Mouse (Mus musculus) adrenal gland (tissue): Measurements from ENCODE around the gene Stxbp6.

Source experiments
- intact Hi-C: fragments of 180-260 bp; cut with DNase I; formaldehyde crosslinking; loops from one replicate; pipeline ENCODE4 v1.15.1; 2025

Gene Stxbp6

DNA sequence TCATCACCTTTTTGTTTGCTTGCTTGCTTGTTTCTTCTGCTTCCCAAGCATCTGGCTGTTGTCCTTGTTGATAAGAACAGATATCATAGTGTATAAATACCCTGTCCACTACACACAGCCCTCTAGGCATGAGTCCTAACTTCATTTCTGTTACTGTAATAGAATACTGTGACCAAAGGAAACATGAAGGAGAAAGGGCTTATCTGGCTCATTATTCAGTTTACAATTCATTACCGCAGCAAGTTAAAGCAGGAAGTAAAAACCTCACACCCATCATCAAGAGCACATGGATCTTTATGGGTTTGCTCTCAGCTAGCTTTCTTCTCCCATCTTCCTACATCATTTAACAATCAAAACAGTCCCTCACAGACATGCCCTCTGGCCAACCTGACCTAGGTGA lies 72.5 kb downstream of the Stxbp6 start:
- intact Hi-C loops, result no loop called here

DNA sequence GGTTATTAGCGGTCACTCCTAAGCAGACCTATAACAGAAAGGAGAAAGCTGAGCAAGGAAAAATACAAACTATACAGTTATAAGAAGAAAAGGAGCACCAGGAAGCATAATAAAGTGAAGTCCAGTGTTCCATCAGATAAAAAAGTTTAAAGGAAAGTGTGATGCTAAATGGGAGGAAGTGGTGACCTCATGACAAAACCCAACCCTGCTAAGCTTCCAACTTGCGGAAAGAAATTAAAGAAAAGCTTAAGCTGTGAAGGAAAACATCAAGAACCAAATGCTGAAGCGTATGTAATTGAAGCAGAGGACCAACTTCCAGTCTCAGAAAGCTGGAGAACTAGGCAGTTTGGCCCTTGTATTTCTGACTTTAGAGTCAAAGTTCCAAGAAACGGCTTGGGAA lies 77.1 kb downstream of the Stxbp6 start:
- intact Hi-C loops, result no loop called here

DNA sequence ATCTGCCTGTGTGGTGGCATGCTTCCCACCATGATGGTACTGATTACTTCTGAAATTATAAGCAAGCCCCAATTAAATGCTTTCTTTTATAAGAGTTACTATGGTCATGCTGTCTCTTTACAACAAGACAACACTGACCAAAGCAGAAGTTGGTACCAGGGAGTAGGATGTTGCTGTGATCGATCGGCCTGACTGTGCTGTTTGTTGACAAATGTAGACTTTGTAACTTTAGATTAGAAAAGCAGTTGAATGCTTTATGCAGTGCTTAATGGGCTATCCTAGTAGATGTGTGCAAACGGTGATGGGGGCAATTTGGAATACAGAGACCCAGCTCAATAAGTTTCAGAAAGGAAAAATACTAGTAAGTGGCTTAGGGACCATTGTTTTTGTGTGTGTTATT lies 77.6 kb downstream of the Stxbp6 start:
- intact Hi-C loops, result no loop called here

DNA sequence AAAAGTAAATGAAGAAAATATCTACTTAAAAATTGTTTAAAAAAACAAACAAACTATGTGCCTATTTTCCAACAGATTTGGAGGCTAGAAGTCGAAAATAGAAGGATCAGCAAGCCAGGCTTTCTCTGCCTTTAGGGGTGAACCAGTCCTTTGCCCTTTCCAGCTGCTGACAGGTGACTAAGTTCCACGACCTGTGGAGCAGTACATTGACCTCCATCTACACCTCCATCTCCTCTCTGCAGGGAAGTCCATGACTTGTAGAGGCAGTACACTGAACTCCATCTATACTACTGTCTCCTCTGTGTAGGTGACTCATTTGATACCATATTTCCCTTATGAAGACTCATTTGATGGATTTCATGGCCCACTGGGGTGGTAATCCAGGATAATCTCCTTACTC lies 78.2 kb downstream of the Stxbp6 start:
- intact Hi-C loops, result no loop called here

DNA sequence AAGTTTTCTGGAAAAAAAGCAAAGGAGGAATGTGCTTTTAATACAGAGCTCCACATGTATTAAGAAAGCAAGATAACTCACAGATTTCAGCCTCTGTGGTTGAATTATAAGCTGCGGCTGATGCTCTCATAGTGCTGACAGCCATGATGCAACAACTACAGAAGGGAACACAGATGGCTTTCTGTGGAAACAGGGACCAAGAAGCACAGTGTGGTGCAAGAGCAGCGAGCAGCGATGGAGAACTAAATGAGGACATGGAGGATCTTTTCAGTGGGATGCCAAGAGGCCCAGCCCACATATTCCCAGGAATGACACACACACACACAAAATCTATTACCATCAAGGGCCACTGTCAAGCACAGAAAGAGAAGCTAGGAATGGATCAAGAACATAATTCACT lies 81.1 kb downstream of the Stxbp6 start:
- intact Hi-C loops, result no loop called here

DNA sequence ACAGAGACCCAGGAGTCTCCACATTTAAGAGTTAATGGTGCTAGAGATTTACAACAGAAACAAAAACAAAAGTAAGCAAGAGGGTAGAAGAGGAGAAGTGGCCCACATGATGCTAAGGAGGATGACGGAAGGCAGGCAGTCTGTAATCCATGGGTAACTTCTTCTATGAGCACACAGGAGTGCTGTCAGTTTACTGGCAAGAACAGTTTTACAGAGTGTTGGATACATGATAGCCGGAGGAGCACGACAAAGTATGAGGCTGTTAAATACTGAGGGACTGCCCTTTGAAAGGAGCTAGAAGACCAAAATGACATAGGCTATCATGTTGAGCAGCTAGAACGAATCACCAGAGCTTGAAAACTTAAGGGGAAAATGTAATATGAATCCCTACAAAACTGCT lies 81.7 kb downstream of the Stxbp6 start:
- intact Hi-C loops, result no loop called here

DNA sequence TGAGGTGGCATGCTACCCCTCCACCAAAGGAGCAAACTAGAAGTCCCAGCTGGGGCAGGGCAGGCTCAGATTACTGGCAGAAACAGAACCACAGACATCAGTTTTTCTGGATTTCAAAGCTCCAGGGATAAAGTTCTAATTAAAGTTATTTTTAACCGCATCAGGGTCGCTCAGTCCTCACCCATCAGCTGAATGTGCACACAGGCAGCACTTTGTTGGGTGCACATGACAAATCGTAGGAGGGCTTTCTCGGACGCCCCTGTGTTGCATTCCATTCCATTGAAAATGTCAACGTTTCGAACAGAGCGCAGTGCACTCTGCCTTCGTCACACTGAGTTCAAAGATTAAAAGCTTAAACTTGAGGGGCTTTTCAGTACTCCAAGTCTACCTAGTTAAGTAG lies 84.1 kb downstream of the Stxbp6 start:
- intact Hi-C loops, result no loop called here

DNA sequence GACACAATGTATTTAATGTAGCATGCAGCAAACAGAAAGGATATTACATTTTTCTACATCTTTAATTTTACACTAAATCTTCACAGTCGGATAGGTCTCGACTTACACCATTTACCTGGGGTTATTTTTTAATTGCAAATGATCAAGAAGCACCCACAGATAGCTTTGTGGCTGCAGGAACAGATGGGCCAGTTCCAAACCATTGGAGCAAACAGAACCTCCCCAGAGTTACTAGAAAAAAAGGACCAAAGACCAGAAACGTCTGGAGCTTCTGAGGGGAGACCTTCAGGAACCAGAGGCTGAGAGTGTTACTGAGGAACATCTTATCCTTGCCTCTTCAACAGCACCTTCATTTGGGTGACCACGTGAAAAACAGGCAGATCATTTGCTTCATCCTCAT lies 85.5 kb downstream of the Stxbp6 start:
- intact Hi-C loops, result no loop called here

DNA sequence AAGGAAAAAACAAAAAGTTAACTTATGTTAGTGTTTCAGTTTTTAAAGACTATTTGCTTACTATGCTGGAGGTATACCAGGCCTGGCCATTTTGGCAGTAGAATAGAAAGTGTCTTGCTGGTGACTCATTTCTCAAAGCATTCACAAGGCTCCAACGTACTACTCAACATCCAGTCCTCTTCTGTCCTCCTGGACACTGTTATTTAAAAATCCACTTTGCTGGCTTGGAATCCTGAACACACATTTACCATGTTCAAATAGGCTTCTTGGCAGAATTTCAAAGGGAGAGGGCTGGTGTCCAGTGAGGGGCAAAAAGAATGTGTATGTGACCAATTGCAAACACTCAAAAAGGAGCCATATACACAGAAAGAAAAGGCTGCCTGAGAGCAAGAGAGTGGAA lies 86.7 kb downstream of the Stxbp6 start:
- intact Hi-C loops, result no loop called here

DNA sequence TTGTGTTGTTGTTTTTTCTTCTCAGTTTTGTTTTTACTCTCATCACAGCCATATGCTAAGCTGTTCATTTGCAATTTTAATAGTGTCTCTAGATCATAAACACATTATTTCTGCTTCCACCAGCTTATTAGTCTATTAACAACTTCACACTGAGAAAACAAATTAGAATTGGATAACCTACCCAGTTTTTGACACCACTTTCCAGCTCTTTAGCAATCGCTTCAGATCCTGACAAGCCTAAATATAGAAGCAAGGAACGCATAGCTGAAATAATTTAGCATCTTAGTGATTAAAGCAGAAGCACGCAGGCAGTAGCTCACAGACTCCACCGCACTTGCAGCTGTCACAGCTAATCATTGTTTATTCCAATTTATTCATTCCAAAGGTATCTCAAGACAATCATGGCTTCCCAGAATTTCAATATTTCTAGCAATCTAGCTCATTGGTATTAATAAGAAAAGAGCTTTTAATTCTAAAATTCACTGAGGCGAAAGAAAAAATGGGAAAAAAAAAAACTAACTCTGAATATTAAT lies 95.1 kb downstream of the Stxbp6 start:
- intact Hi-C loops, result no loop called here

DNA sequence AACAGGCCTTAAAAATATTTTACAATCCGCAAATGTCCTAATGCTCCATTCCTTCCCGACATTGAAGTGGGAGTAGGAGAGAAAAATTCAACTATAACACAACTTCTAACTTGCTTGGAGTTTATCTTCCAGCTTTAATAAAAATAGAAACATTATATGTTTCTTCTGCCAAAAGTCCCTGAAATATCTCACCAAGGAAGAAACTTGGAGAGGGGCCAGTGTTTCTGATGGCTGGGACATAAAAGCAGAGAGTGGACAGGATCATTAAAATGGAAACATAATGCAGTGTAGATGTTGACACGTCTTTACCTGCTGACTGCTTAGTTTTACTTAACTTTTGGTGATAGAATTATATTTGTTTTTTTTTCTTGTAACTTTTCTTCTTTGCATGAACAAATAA lies 99.2 kb downstream of the Stxbp6 start:
- intact Hi-C loops, result no loop called here

DNA sequence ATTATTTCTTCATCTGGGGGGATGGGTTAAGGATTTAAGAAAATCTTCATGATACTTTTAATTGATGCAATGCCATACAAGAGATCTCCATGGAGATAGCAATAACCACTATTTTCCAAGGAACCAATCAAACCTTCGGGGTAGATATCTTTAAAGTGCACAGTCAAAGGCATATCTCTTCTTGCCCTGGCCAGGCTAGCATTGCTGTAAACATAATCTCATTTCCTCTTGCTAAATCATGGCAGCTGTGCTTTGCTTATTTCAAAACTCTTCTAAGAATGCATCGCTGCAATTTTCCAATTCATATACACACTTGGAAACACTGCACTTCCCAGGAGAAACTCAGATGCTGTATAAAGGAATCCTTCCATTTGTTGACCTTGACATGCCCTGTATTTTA lies 103.0 kb downstream of the Stxbp6 start:
- intact Hi-C loops, result no loop called here

DNA sequence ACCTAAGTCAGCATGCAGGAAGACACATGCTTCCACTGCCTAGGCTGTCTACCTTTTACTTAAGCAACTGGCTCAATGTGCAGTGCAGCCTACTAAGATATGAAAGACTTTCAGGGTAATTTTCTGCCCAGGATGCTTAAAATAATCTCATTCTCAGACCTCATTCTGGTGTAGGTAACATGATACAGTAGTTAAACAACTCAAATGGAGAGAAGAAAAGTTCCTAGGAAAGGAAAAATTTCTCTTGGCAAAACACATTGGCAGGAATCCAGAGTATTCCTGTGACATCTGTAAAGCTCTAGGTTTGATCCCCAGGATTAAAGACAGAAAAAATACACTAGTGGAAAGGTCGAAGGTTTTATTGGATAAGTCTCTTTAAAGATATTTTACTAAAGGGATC lies 107.1 kb downstream of the Stxbp6 start:
- intact Hi-C loops, result no loop called here

DNA sequence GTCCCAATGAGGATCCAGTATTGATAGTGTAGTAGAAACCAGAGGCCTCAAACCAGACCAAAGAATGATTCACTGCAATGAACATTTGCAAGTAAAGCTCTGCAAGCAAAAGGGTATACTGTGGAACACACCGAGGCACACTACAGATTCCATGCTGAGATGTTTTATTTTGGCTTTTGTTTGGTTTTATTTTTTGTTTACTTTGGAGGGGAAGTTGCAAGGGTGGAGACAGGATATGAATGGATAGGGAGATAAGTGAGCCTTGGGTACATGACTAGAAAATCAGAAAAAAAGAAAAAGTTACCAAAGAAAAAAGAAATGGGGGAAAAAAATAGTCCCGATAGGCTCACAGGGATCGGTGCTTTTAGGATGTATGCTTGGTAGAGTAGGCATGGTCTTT lies 117.0 kb downstream of the Stxbp6 start:
- intact Hi-C loops, result no loop called here

DNA sequence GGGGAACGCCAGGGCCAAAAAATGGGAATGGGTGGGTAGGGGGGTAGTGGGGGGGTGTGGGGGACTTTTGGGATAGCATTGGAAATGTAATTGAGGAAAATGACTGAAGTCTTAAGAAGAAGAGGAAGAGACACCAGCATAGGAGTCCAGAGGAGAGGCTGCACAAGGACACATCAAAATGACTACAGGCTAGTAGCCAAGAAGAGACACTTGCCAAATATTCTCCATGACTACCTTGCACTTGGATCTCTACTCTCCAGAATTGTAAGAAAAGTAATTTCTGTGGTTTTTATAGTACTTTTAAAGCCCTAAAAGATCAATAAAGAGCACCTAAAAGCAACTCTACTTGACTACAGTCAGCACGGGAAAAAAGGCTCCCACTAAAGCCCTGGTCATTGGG lies 121.4 kb downstream of the Stxbp6 start:
- intact Hi-C loops, result no loop called here

DNA sequence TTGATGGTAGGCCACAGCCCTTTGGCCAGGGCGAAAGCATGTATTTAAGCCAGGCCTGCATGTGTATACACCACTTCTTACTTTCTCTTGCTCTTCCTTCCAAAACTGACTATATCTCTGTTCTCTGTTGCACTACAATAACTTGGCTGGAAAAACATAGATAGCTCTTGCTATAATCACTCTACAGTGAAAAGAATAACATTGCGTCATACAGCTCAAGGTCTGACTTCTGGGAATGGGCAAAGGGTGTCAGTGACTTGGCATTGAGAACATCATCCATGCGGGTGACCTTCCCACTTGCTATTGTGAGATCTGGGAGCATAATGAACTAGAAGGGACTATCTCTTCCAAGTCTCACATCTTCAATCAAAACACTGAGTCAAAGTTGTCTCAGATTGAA lies 122.4 kb downstream of the Stxbp6 start:
- intact Hi-C loops, result no loop called here

DNA sequence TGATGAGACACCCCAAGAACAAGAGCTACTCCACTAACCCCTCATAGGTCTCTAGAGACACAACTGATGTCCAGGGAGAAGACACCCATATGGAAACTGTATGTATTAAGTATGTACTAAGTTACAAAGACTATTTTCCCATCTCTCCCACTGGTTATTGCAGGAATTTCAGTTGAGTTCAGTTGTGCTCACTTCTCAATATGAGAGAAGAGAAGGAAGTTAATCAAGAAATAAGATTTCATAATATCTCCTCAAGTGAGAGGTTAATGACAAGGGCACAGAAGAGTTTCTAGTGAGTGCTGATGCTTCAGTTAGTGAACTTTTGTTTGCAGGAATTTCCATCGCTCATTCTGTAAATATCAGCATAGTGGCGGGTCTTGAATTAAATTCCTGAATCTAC lies 124.0 kb downstream of the Stxbp6 start:
- intact Hi-C loops, result no loop called here

DNA sequence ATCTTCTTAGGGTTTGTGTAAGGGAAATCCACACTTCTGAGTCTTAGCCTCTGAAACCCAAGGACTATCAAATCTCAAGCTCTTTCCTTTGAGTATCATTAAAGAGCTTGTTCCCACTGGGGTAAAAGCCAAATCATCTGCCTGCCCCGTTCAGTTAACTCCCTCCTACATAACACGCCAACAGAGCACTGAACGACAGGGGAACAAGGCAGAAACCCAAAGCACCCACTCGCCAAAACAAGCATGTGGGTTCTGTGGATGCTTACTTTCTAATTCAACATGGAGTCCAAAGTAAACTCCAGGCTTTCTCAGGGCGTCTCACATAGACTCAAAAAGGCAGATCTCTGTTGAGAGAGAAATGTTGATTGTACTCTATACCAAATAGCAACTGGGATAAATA lies 126.7 kb downstream of the Stxbp6 start:
- intact Hi-C loops, result no loop called here

DNA sequence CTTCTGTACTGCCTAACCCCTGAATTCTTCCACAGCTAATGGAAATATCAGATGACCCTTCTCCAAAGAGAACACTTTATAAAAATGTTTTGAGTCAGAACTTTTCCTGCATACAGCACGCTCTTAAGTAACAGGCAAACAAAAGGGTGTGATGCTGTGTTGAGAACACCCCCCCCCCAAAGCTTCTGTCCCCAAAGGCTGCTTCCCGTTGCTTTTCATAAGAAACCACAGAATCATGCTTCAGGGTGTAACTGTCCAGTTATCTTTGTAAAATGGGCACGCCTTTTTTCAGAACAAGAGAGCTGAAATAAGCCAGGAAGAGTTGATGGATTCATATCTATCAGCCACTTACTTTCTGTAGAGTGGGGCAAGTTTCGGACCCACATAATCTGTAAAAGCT lies 134.2 kb downstream of the Stxbp6 start:
- intact Hi-C loops, result no loop called here

DNA sequence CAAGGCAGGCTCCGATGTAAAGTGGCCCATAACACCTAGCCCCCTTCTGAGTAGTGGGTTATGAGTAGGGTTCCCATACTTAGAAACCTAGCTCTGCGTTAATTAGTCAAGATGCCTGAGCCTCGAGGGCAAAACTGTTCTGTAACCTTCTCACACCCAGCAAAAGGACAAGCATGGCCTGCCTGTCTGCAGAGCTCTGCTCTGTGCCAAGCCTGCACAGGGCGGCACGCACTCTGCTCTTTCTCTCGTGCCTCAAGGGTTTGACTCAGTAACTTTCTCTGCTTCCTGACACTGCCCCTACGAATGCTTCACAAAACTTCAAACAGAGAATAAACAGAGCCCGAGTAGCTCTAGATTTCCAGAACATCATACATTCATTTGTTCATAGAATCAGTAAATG lies 135.4 kb downstream of the Stxbp6 start:
- intact Hi-C loops, result no loop called here

DNA sequence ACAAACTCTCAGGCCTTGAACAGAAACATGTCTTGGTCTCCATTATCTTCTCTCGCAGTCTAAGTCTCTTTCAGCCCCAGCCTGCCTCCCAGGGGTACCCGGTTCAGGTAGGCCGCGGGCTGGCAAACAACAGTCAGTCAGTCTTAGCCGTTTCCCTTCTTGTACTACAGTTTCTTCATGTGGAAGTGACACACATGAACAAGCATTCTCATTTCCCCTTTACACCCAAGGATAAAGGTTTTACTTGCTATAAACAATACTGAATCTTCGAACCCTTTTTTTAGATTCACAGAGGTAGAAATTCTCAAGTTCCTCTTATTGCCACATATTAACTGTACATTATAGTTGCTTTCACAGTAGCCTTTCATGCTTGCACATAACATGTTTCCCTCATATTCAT lies 141.6 kb downstream of the Stxbp6 start:
- intact Hi-C loops, result no loop called here

DNA sequence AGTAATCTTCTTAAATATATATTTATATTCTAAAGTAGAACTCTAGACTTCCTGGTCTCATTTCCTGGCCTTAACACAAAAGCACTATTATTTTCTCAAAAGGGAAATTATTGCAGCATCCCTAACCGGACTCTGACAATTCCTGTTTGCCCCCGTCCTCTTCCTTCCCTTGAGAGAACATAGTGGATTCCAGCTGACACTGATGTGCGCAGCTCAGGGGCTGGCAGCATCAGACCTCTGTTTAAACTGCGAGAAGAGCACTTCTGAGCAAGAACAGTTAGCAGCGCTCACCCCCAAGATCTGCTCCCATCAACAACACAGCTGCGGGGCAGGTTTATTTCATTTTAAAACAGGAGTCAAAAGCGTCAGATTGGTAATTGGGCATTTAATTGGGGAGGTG lies 142.8 kb downstream of the Stxbp6 start:
- intact Hi-C loops, result no loop called here

DNA sequence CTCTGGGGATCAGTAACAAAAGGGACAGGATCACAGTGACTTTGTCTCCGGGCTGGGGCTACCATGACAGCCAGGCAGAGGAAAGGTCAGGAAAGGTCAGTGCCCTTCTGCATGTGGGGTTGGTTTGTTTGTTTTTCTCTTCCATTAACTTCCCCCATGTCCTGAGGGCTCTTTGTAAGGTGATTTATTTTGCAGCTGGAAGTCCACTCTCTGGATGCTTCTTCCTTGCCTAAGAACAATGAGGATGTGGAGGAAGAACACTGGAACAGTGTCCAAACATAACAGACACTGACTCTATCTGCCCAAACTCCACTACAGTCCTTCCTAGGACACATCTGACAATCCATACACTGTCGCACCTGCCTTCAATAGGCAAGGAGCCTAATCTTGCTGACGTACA lies 146.1 kb downstream of the Stxbp6 start:
- intact Hi-C loops, result no loop called here

DNA sequence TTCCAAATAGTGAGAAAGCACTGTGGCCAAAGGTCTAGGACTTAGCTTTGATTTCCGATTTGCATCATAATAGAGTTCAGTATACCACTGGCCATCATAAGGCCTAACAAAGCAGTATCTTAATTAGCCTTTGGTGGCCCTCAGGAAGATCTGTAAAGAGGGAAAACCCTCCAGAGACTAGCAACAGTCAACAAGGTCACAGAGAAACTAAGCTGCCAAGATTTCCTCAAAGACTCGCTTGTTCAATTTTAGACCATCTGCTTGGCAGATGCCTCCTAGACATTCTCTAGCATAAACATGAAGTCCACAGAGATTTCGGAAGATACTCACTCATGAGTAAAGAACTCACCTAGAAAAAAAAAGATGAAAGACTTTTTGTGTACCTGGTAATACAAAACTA lies 148.6 kb downstream of the Stxbp6 start:
- intact Hi-C loops, result no loop called here
